Mouse (Mus musculus) stomach, postnatal 0 days (tissue): ENCODE results near the gene Vcpkmt.

ENCODE experiments used
- CTCF ChIP-seq: IDR thresholded peaks from 2 replicates; pipeline ENCODE4 v1.5.1; 2016; ENCODE audit warnings: antibody characterized with exemption, low read depth, mild to moderate bottlenecking, moderate library complexity
- EP300 ChIP-seq: optimal IDR thresholded peaks from 2 replicates; pipeline ENCODE3; 2016; ENCODE audit warnings: antibody characterized with exemption

GRCm38 (mm10) chr12:69604367-69604766, 21.5 kb upstream of the Vcpkmt start:
- no peak for TF ChIP-seq EP300
- TF ChIP-seq CTCF, result no peak
